Mouse (Mus musculus): ENCODE measurements around the gene Gm49673.
"Not testable (repeated sequence)": the region's sequence is repeated elsewhere in the genome, so short reads cannot be mapped to it uniquely, and the experiment has no call there.

Gene Gm49673

GRCm38 (mm10) chr17:8036976-8037375 lies 110.6 kb downstream of the Gm49673 start:
- DNase-seq = not testable (repeated sequence)

All from kidney, postnatal 14 days (tissue).